Mouse (Mus musculus): ENCODE results near the gene Gsto1. TPM values are rescaled to one million over a fixed set of nuclear protein-coding genes. Genes with fewer than 3 reads are reported as not detected.

Gsto1 gene
- polyA plus RNA-seq (2015; fragmentation: Nextera tagmentation; extraction: Ambion mirVana), result 228 and 237 TPM in 2 replicates

- peak within 1 kb of the TSS; percentile 73 for H3K4me3 ChIP-seq (replicated peaks)
- under 1% methylated on average over 59 of the region's 60 CpGs for WGBS
- H3K9ac ChIP-seq, result peak within 1 kb of the TSS; percentile 71
- peak; percentile 96 for ATAC-seq (ENCODE audit: insufficient number of reproducible peaks, low FRiP score, low TSS enrichment, low read depth)
- peak within 1 kb of the TSS; percentile 92 for H3K27ac ChIP-seq (replicated peaks)
- no peaks in the 10 kb centered on the region for H3K27me3 ChIP-seq
- H3K36me3 ChIP-seq, result peaks cover 23% of the 10 kb centered on the region
- H3K9me3 ChIP-seq (replicated peaks), result no peaks in the 10 kb centered on the region
- H3K4me2 ChIP-seq (replicated peaks), result peak within 1 kb of the TSS; percentile 94
- peaks cover 21% of the 10 kb centered on the region for H3K4me1 ChIP-seq
Observed at GRCm38 (mm10) chr19:47854796-47855783, at the start of gene Gsto1. Gsto1 (plus strand) TSS chr19:47854970.

- no peak overlapping the region for H3K4me2 ChIP-seq (replicated peaks)
- no peaks in the 10 kb centered on the region for H3K9me3 ChIP-seq (replicated peaks)
- no peaks in the 10 kb centered on the region for H3K36me3 ChIP-seq
- H3K4me3 ChIP-seq (replicated peaks), result no peak overlapping the region
- no peak for ATAC-seq (ENCODE audit: insufficient number of reproducible peaks, low FRiP score, low TSS enrichment, low read depth)
- no peak overlapping the region for H3K9ac ChIP-seq
- WGBS, result 66% methylated on average over 10 of the region's 10 CpGs
- H3K4me1 ChIP-seq, result no peaks in the 10 kb centered on the region
- no peaks in the 10 kb centered on the region for H3K27me3 ChIP-seq
- H3K27ac ChIP-seq (replicated peaks), result no peak overlapping the region
Observed at GRCm38 (mm10) chr19:47812091-47812490, 42.7 kb upstream of the Gsto1 start.

- ATAC-seq (ENCODE audit: insufficient number of reproducible peaks, low FRiP score, low TSS enrichment, low read depth), result no peak
- no peak overlapping the region for H3K4me2 ChIP-seq (replicated peaks)
- H3K4me1 ChIP-seq, result no peaks in the 10 kb centered on the region
- no peaks in the 10 kb centered on the region for H3K36me3 ChIP-seq
- H3K4me3 ChIP-seq (replicated peaks), result no peak overlapping the region
- H3K9ac ChIP-seq, result no peak overlapping the region
- H3K27me3 ChIP-seq, result no peaks in the 10 kb centered on the region
- H3K9me3 ChIP-seq (replicated peaks), result no peaks in the 10 kb centered on the region
- WGBS, result 84% methylated on average over 5 of the region's 5 CpGs
- H3K27ac ChIP-seq (replicated peaks), result no peak overlapping the region
Observed at GRCm38 (mm10) chr19:47814721-47815120, 40.0 kb upstream of the Gsto1 start.

- H3K4me1 ChIP-seq, result peaks cover 12% of the 10 kb centered on the region
- no peak for ATAC-seq (ENCODE audit: insufficient number of reproducible peaks, low FRiP score, low TSS enrichment, low read depth)
- WGBS, result 80% methylated on average over 9 of the region's 9 CpGs
- no peaks in the 10 kb centered on the region for H3K9me3 ChIP-seq (replicated peaks)
- H3K36me3 ChIP-seq, result no peaks in the 10 kb centered on the region
- no peak overlapping the region for H3K27ac ChIP-seq (replicated peaks)
- H3K9ac ChIP-seq, result no peak overlapping the region
- no peak overlapping the region for H3K4me3 ChIP-seq (replicated peaks)
- no peak overlapping the region for H3K4me2 ChIP-seq (replicated peaks)
- no peaks in the 10 kb centered on the region; the same call in 1 of the 2 replicates for H3K27me3 ChIP-seq
Observed at GRCm38 (mm10) chr19:47817692-47818091, 37.1 kb upstream of the Gsto1 start.

- Histone ChIP-seq H3K4me1 (peaks cover 12% of the 10 kb centered on the region), H3K9ac (no peak overlapping the region), H3K36me3 (no peaks in the 10 kb centered on the region), H3K9me3 (replicated peaks) (no peaks in the 10 kb centered on the region), H3K27ac (replicated peaks) (peak overlapping the region; percentile 6; the same call in 1 of the 2 replicates), H3K4me2 (replicated peaks) (no peak overlapping the region), H3K27me3 (no peaks in the 10 kb centered on the region; the same call in 1 of the 2 replicates), H3K4me3 (replicated peaks) (no peak overlapping the region)
- 19% methylated on average over 9 of the region's 9 CpGs for WGBS
- no peak for ATAC-seq (ENCODE audit: insufficient number of reproducible peaks, low FRiP score, low TSS enrichment, low read depth)
Observed at GRCm38 (mm10) chr19:47820832-47821493, 33.8 kb upstream of the Gsto1 start.

- Histone ChIP-seq H3K4me2 (replicated peaks) (no peak overlapping the region), H3K36me3 (no peaks in the 10 kb centered on the region), H3K9ac (no peak overlapping the region), H3K4me3 (replicated peaks) (no peak overlapping the region), H3K9me3 (replicated peaks) (no peaks in the 10 kb centered on the region), H3K27me3 (no peaks in the 10 kb centered on the region; the same call in 1 of the 2 replicates), H3K4me1 (peaks cover 12% of the 10 kb centered on the region), H3K27ac (replicated peaks) (no peak overlapping the region)
- 50% methylated on average over 7 of the region's 7 CpGs for WGBS
- no peak for ATAC-seq (ENCODE audit: insufficient number of reproducible peaks, low FRiP score, low TSS enrichment, low read depth)
Observed at GRCm38 (mm10) chr19:47821494-47821872, 33.3 kb upstream of the Gsto1 start.

- Histone ChIP-seq H3K4me1 (peaks cover 12% of the 10 kb centered on the region), H3K27ac (replicated peaks) (no peak overlapping the region), H3K36me3 (no peaks in the 10 kb centered on the region), H3K27me3 (no peaks in the 10 kb centered on the region; the same call in 1 of the 2 replicates), H3K4me3 (replicated peaks) (no peak overlapping the region), H3K9ac (no peak overlapping the region), H3K4me2 (replicated peaks) (no peak overlapping the region), H3K9me3 (replicated peaks) (no peaks in the 10 kb centered on the region)
- ATAC-seq (ENCODE audit: insufficient number of reproducible peaks, low FRiP score, low TSS enrichment, low read depth), result no peak
- WGBS, result 25% methylated on average over 8 of the region's 8 CpGs
Observed at GRCm38 (mm10) chr19:47822143-47822796, 32.5 kb upstream of the Gsto1 start.

GRCm38 (mm10) chr19:47824026-47824425 is 30.7 kb upstream of the Gsto1 start:
- H3K27ac ChIP-seq (replicated peaks), result no peak overlapping the region
- H3K9me3 ChIP-seq (replicated peaks), result no peaks in the 10 kb centered on the region
- H3K27me3 ChIP-seq, result no peaks in the 10 kb centered on the region; the same call in 1 of the 2 replicates
- H3K36me3 ChIP-seq, result no peaks in the 10 kb centered on the region
- H3K4me1 ChIP-seq, result peaks cover 12% of the 10 kb centered on the region
- no peak for ATAC-seq (ENCODE audit: insufficient number of reproducible peaks, low FRiP score, low TSS enrichment, low read depth)
- no peak overlapping the region for H3K9ac ChIP-seq
- 65% methylated on average over 5 of the region's 5 CpGs for WGBS
- no peak overlapping the region for H3K4me2 ChIP-seq (replicated peaks)
- no peak overlapping the region for H3K4me3 ChIP-seq (replicated peaks)

- H3K27ac ChIP-seq (replicated peaks), result no peak overlapping the region
- ATAC-seq (ENCODE audit: insufficient number of reproducible peaks, low FRiP score, low TSS enrichment, low read depth), result no peak
- H3K36me3 ChIP-seq, result no peaks in the 10 kb centered on the region
- H3K4me1 ChIP-seq, result no peaks in the 10 kb centered on the region
- no peaks in the 10 kb centered on the region for H3K27me3 ChIP-seq
- H3K9ac ChIP-seq, result no peak overlapping the region
- H3K4me3 ChIP-seq (replicated peaks), result no peak overlapping the region
- no peaks in the 10 kb centered on the region for H3K9me3 ChIP-seq (replicated peaks)
- H3K4me2 ChIP-seq (replicated peaks), result no peak overlapping the region
- 81% methylated on average over 14 of the region's 14 CpGs for WGBS
Observed at GRCm38 (mm10) chr19:47829913-47830450, 24.8 kb upstream of the Gsto1 start.

GRCm38 (mm10) chr19:47831111-47831510 is 23.7 kb upstream of the Gsto1 start:
- no peak overlapping the region for H3K27ac ChIP-seq (replicated peaks)
- H3K4me2 ChIP-seq (replicated peaks), result no peak overlapping the region
- ATAC-seq (ENCODE audit: insufficient number of reproducible peaks, low FRiP score, low TSS enrichment, low read depth), result no peak
- no peak overlapping the region for H3K4me3 ChIP-seq (replicated peaks)
- H3K9ac ChIP-seq, result no peak overlapping the region
- WGBS, result 93% methylated on average over 8 of the region's 8 CpGs
- no peaks in the 10 kb centered on the region for H3K27me3 ChIP-seq
- no peaks in the 10 kb centered on the region for H3K36me3 ChIP-seq
- H3K9me3 ChIP-seq (replicated peaks), result no peaks in the 10 kb centered on the region
- H3K4me1 ChIP-seq, result no peaks in the 10 kb centered on the region

GRCm38 (mm10) chr19:47832316-47832715 is 22.5 kb upstream of the Gsto1 start:
- no peak overlapping the region for H3K4me2 ChIP-seq (replicated peaks)
- H3K36me3 ChIP-seq, result no peaks in the 10 kb centered on the region
- 0 out of 2 replicates have a peak, but pooled peaks cover under 1% of the 10 kb centered on the region for H3K4me1 ChIP-seq
- no peaks in the 10 kb centered on the region for H3K9me3 ChIP-seq (replicated peaks)
- 83% methylated on average over 16 of the region's 16 CpGs for WGBS
- ATAC-seq (ENCODE audit: insufficient number of reproducible peaks, low FRiP score, low TSS enrichment, low read depth), result no peak
- H3K27me3 ChIP-seq, result no peaks in the 10 kb centered on the region
- no peak overlapping the region for H3K9ac ChIP-seq
- no peak overlapping the region for H3K27ac ChIP-seq (replicated peaks)
- H3K4me3 ChIP-seq (replicated peaks), result no peak overlapping the region

Data from embryonic facial prominence, embryonic 15.5 days (tissue).